Mouse (Mus musculus) frontal cortex, adult (tissue): ENCODE data around the gene Vwa5b1.

Experiments
- ATAC-seq: cut with Nextera tagmentation; 2 replicates; pipeline ENCODE4 v1.9.2; 2017; ENCODE audit warnings: mild to moderate bottlenecking, moderate library complexity, mixed read lengths; ENCODE audit not compliant: low TSS enrichment

Vwa5b1 gene

GRCm38 (mm10) chr4:138530011-138530410, 105.7 kb downstream of the Vwa5b1 start:
- peak; percentile 54 for ATAC-seq

- ATAC-seq: peak; percentile 38; the same call in 1 of the 2 replicates
Measured at GRCm38 (mm10) chr4:138525684-138526083, 110.0 kb downstream of the Vwa5b1 start.

DNA sequence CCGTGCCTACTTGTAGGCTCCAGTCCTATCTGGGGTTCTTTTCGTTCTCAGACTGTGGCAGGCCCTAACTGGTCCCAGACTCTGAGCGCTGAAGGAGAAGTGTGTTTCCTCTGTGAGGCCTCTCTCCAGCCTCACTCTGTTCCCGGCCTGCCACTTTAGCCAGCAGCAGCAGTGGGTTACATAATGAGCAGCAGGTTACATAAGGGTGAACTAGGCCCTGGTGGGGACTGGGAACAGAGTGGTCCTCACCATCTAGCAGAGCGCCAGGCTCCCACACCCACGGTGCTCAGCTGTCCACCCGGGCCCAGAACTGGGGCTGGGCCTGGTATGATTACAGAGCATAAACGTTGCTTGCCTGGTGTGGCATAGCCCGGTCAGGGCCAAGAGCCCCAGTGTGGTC, 110.9 kb downstream of the Vwa5b1 start:
- ATAC-seq: peak; percentile 47

GRCm38 (mm10) chr4:138523775-138524174, 111.9 kb downstream of the Vwa5b1 start:
- ATAC-seq: peak; percentile 17; the same call in 1 of the 2 replicates

DNA sequence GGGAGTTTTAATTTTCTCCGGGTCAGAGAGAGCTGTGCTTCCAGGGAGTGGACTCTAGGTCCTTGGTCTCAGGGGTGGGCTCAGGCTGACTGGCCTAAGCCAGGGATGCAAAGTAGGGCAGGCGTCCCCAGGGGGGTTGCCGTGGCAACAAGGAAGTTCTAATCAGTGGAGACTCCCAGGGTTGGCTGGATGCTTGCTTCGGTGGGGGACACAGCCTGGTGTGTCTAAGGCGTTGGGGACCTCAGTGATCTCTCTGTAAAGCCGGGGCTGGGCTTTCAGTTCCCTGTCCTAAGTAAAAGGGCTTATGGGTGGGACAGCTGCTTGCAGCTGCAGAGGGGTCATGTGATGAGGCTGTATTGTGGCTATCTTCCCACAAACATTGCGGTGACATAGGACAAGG, 113.4 kb downstream of the Vwa5b1 start:
- no peak for ATAC-seq

DNA sequence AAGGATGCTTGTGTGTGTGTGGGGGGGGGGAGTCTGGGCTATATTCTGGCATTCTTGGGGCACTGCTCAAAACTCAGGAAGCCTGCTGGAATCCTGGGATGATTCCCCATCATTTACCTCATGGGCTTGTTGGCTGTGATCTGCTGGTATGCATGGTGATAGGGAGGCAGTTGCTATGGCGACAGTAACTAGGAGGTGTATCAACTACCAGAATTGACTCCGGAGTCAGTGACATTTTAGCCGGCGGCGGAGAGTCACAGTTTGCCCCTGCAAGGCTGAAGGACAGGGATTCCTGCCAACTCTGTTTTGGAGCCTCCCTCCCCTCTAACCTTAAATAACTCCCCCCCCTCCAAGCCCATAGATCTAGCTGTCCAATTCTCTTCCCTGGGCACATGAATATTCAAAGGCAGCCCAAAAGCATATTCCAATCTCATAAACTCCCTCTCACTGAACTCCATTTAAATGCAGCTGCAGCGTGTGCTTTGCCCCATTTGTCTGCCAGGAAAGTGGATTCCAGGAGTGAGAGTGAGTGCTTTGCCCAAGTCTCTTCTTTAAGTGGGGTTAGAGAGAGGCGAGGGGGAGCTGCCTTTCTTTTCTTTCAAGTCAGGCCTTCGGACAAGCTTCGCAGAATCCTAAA, 118.4 kb downstream of the Vwa5b1 start:
- ATAC-seq: peak; percentile 77

- no peak for ATAC-seq
Measured at GRCm38 (mm10) chr4:138516448-138516847, 119.2 kb downstream of the Vwa5b1 start.
